Mouse (Mus musculus) limb, embryonic 11.5 days (tissue): ENCODE data around the gene E2f4. TPM values are rescaled to one million over a fixed set of nuclear protein-coding genes. Genes with fewer than 3 reads are reported as not detected.

ENCODE experiments used
- ATAC-seq: fragments of 200-750 bp; cut with Nextera tagmentation; 2 replicates; pipeline ENCODE4 v1.8.0; 2017; ENCODE audit warnings: low read depth; ENCODE audit not compliant: insufficient number of reproducible peaks, low FRiP score, low TSS enrichment
- DNase-seq: peaks from one replicate; pipeline ENCODE4 v3.0.0-alpha.2; 2015; ENCODE audit warnings: low spot score
- H3K27ac ChIP-seq: fragments of 300-500 bp; sonication (generic); replicated peaks from 2 replicates; pipeline ENCODE4 v1.5.1; 2014; ENCODE audit warnings: low read depth, mild to moderate bottlenecking, low read length
- H3K27me3 ChIP-seq: fragments of 300-500 bp; sonication (generic); 2 replicates; pipeline ENCODE4 v1.6.1; 2014; ENCODE audit warnings: mild to moderate bottlenecking, low read length, mixed read lengths; ENCODE audit not compliant: control insufficient read depth, insufficient read depth
- H3K36me3 ChIP-seq: fragments of 300-500 bp; sonication (generic); 2 replicates; pipeline ENCODE4 v1.6.1; 2014; ENCODE audit warnings: mild to moderate bottlenecking, low read length, moderate library complexity, mixed read lengths; ENCODE audit not compliant: control insufficient read depth, insufficient read depth
- H3K4me1 ChIP-seq: fragments of 300-500 bp; sonication (generic); 2 replicates; pipeline ENCODE4 v1.6.1; 2014; ENCODE audit warnings: low read length, mixed read lengths; ENCODE audit not compliant: control insufficient read depth, insufficient read depth
- H3K4me2 ChIP-seq: fragments of 300-500 bp; sonication (generic); 2 replicates; pipeline ENCODE4 v1.6.1; 2014; ENCODE audit warnings: low read depth, mild to moderate bottlenecking, moderate library complexity; ENCODE audit not compliant: severe bottlenecking
- H3K4me3 ChIP-seq: fragments of 300-500 bp; sonication (generic); 2 replicates; pipeline ENCODE4 v1.5.1; 2014; ENCODE audit warnings: low read depth, low read length
- H3K9ac ChIP-seq: fragments of 300-500 bp; sonication (generic); 2 replicates; pipeline ENCODE4 v1.6.1; 2014; ENCODE audit warnings: mild to moderate bottlenecking, low read length
- H3K9me3 ChIP-seq: fragments of 300-500 bp; sonication (generic); 2 replicates; pipeline ENCODE4 v1.6.1; 2016; ENCODE audit warnings: low read length; ENCODE audit not compliant: control insufficient read depth
- WGBS: fragments of 180-500 bp; shearing (Covaris S2); extraction: QIAGEN DNeasy Blood & Tissue Kit; methylation state at CpG from one replicate; pipeline ENCODE4 v1.1.7; 2014; 5-methylcytosine and 5-hydroxymethylcytosine counted together
- polyA plus RNA-seq: library from polyadenylated mRNA; unstranded; fragments of >200 nt; fragmentation: Nextera tagmentation; extraction: Ambion mirVana; gene quantifications from 2 replicates; pipeline ENCODE4 v1.2.1, GENCODE M21; 2014

The E2f4 gene
- polyA plus RNA-seq, 1 experiment from 2014 or later: 132 TPM

- no peak overlapping the region for H3K4me3 ChIP-seq
- no peak for DNase-seq
- no peak for ATAC-seq
- no peak overlapping the region for H3K9ac ChIP-seq
- no peaks in the 10 kb centered on the region for H3K9me3 ChIP-seq
- H3K4me1 ChIP-seq: no peaks in the 10 kb centered on the region
- WGBS: 85% methylated on average over 9 of the region's 9 CpGs
- no peak overlapping the region for H3K27ac ChIP-seq
- H3K27me3 ChIP-seq: no peaks in the 10 kb centered on the region
- peaks cover 10% of the 10 kb centered on the region; the same call in 1 of the 2 replicates for H3K36me3 ChIP-seq
- H3K4me2 ChIP-seq: no peak overlapping the region
Observed at GRCm38 (mm10) chr8:105313622-105314402, 16.3 kb downstream of the E2f4 start.

- no peaks in the 10 kb centered on the region for H3K9me3 ChIP-seq
Observed at GRCm38 (mm10) chr8:105315073-105315769, 17.8 kb downstream of the E2f4 start.

GRCm38 (mm10) chr8:105317941-105318340 is 20.5 kb downstream of the E2f4 start:
- 86% methylated on average over 4 of the region's 4 CpGs for WGBS
- Histone ChIP-seq H3K4me1 (no peaks in the 10 kb centered on the region), H3K27me3 (no peaks in the 10 kb centered on the region), H3K9ac (no peak overlapping the region), H3K4me3 (no peak overlapping the region), H3K4me2 (no peak overlapping the region), H3K9me3 (no peaks in the 10 kb centered on the region), H3K27ac (no peak overlapping the region), H3K36me3 (peaks cover 4% of the 10 kb centered on the region; the same call in 1 of the 2 replicates)
- ATAC-seq (no peak), DNase-seq (no peak)

More at GRCm38 (mm10) chr8:105315073-105315769, 17.8 kb downstream of the E2f4 start:
- no peaks in the 10 kb centered on the region for H3K4me1 ChIP-seq
- no peak for ATAC-seq
- H3K4me3 ChIP-seq: no peak overlapping the region
- 90% methylated on average over 18 of the region's 18 CpGs for WGBS
- no peak overlapping the region for H3K9ac ChIP-seq
- H3K4me2 ChIP-seq: no peak overlapping the region
- H3K27me3 ChIP-seq: no peaks in the 10 kb centered on the region
- no peak for DNase-seq
- H3K36me3 ChIP-seq: peaks cover 10% of the 10 kb centered on the region; the same call in 1 of the 2 replicates
- H3K27ac ChIP-seq: no peak overlapping the region

- peaks cover 3% of the 10 kb centered on the region; the same call in 1 of the 2 replicates for H3K36me3 ChIP-seq
- WGBS: 82% methylated on average over 11 of the region's 11 CpGs
- H3K9me3 ChIP-seq: no peaks in the 10 kb centered on the region
- H3K4me1 ChIP-seq: no peaks in the 10 kb centered on the region
- no peak overlapping the region for H3K9ac ChIP-seq
- H3K4me3 ChIP-seq: no peak overlapping the region
- DNase-seq (no peak), ATAC-seq (no peak)
- H3K27ac ChIP-seq: no peak overlapping the region
- no peaks in the 10 kb centered on the region for H3K27me3 ChIP-seq
- no peak overlapping the region for H3K4me2 ChIP-seq
Observed at GRCm38 (mm10) chr8:105318662-105319190, 21.3 kb downstream of the E2f4 start.

GRCm38 (mm10) chr8:105323183-105323582 is 25.7 kb downstream of the E2f4 start:
- Histone ChIP-seq H3K4me2 (no peak overlapping the region), H3K36me3 (peaks cover 2% of the 10 kb centered on the region), H3K4me3 (no peak overlapping the region), H3K27ac (no peak overlapping the region), H3K9me3 (no peaks in the 10 kb centered on the region), H3K27me3 (no peaks in the 10 kb centered on the region), H3K4me1 (peaks cover 14% of the 10 kb centered on the region; the same call in 1 of the 2 replicates), H3K9ac (no peak overlapping the region)
- ATAC-seq (no peak), DNase-seq (no peak)
- 81% methylated on average over 4 of the region's 4 CpGs for WGBS

- Histone ChIP-seq H3K27ac (0 out of 2 replicates have a peak overlapping the region, but pooled peaks have one; percentile 21), H3K4me3 (peak overlapping the region; percentile 82), H3K4me2 (peak overlapping the region; percentile 88), H3K9me3 (no peaks in the 10 kb centered on the region), H3K27me3 (no peaks in the 10 kb centered on the region), H3K9ac (peak overlapping the region; percentile 70), H3K36me3 (peaks cover 21% of the 10 kb centered on the region), H3K4me1 (peaks cover 14% of the 10 kb centered on the region; the same call in 1 of the 2 replicates)
- WGBS: 1% methylated on average over 12 of the region's 12 CpGs
- no peak for DNase-seq
- ATAC-seq: peak; percentile 27
Observed at GRCm38 (mm10) chr8:105325641-105326093, 28.2 kb downstream of the E2f4 start.

GRCm38 (mm10) chr8:105326141-105326672 is 28.7 kb downstream of the E2f4 start, which contains the start of the genes Lrrc29 and Tmem208:
TSS of gene Lrrc29 (minus strand) at chr8:105326278.
TSS of gene Tmem208 (plus strand) at chr8:105326354.
- Histone ChIP-seq H3K27me3 (no peaks in the 10 kb centered on the region), H3K9me3 (no peaks in the 10 kb centered on the region), H3K4me1 (peaks cover 14% of the 10 kb centered on the region; the same call in 1 of the 2 replicates), H3K9ac (peak within 1 kb of the TSS; percentile 70), H3K36me3 (peaks cover 23% of the 10 kb centered on the region), H3K27ac (peak within 1 kb of the TSS; percentile 56; the same call in 1 of the 2 replicates), H3K4me2 (peak within 1 kb of the TSS; percentile 88), H3K4me3 (peak within 1 kb of the TSS; percentile 82)
- under 1% methylated on average over 36 of the region's 36 CpGs for WGBS
- DNase-seq: peak; percentile 98
- peak; percentile 93 for ATAC-seq

GRCm38 (mm10) chr8:105326968-105327367 is 29.5 kb downstream of the E2f4 start:
- no peak for DNase-seq
- Histone ChIP-seq H3K36me3 (peaks cover 23% of the 10 kb centered on the region), H3K9ac (peak overlapping the region; percentile 67), H3K27ac (no peak overlapping the region), H3K4me1 (peaks cover 14% of the 10 kb centered on the region; the same call in 1 of the 2 replicates), H3K4me3 (peak overlapping the region; percentile 82), H3K27me3 (no peaks in the 10 kb centered on the region), H3K9me3 (no peaks in the 10 kb centered on the region), H3K4me2 (peak overlapping the region; percentile 88)
- no peak for ATAC-seq
- WGBS: 44% methylated on average over 6 of the region's 6 CpGs
